Mouse (Mus musculus): Measurements from ENCODE around the gene Snx6.

DNA sequence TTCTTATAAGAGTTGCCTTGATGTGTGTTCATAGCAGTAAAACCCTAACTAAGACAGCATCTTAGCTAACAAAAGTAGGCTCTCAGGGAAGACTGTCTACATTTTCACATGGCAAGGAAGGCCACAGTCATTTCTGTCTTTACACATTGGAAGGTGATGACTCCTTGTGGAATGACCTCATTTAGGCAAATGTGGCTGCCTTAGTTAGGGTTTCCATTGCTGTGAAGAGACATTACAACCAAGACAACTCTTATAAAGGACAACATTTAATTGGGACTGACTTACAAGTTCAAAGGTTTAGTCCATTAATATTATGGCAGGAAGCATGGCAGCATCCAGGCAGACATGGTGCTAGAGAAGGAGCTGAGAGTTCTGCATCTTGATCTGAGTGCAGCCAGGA is 43.4 kb upstream of the Snx6 start:
- no peak for TF ChIP-seq CTCF (IDR thresholded peaks at IDR 0.05 in 2 of 3, conservative IDR thresholded peaks at IDR 0.05 in 1 of 3; ENCODE audit: control insufficient read depth in 1 of 3, insufficient read depth in 1 of 3, low read depth in 2 of 3, low read length in 3 of 3, poor library complexity in 1 of 3, severe bottlenecking in 1 of 3)
- TF ChIP-seq MYB (IDR thresholded peaks at IDR 0.05; ENCODE audit: low read depth, low read length): no peak
- TF ChIP-seq USF2 (IDR thresholded peaks at IDR 0.05; ENCODE audit: borderline replicate concordance in 1 of 2, insufficient read depth in 1 of 2, low read depth in 1 of 2, low read length in 2 of 2): no peak
- no peak for TF ChIP-seq BHLHE40 (IDR thresholded peaks at IDR 0.05; ENCODE audit: borderline replicate concordance, low read depth, low read length)
- TF ChIP-seq POLR2AphosphoS2 (IDR thresholded peaks at IDR 0.05; ENCODE audit: low read length): no peak
- no peak for TF ChIP-seq POLR2A (IDR thresholded peaks at IDR 0.05; ENCODE audit: control insufficient read depth in 1 of 2, insufficient read depth in 1 of 2, low read depth in 1 of 2, low read length in 2 of 2, poor library complexity in 1 of 2)
- no peak for TF ChIP-seq JUND (IDR thresholded peaks at IDR 0.05; ENCODE audit: low read depth, low read length)
- no peak for TF ChIP-seq NRF1 (IDR thresholded peaks at IDR 0.05; ENCODE audit: insufficient read depth, low read depth, low read length, poor library complexity, severe bottlenecking)
- TF ChIP-seq KAT2A (conservative IDR thresholded peaks at IDR 0.05; ENCODE audit: low read depth, low read length): no peak

All from MEL (cell line).